Mouse (Mus musculus): ENCODE measurements at regions not wholly inside any gene's neighbourhood (a gene's known extent, or its start where the extent isn't known, plus 50 kb on each side); places are given as distances from the start of the nearest gene placed in this dataset.
A peak's percentile ranks its signal among the peaks of the same experiment; 100 is the strongest.

DNA sequence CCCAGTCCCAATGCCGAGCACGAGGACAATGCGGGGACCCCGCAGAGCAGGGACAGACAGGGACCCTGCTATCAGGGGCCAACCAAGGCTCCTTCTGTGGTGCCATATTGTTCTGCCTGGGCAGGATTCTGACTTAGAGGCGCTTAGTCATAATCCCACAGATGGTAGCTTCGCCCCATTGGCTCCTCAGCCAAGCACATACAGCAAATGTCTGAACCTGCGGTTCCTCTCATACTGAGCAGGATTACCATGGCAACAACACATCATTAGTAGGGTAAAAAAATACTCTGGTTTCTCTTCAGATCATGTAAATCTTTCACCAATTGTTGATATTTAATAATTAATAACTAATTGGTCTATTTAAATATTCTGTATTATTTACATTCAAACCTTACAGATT is 2140.3 kb upstream of the Cdh20 start:
- H3K4me3 ChIP-seq (replicated peaks) = no peak overlapping the region
- no peak overlapping the region for H3K27ac ChIP-seq
- peak; percentile 100 for ATAC-seq (ENCODE audit: insufficient number of reproducible peaks, insufficient read depth, low FRiP score, low TSS enrichment, low read depth)
- no peaks in the 10 kb centered on the region for H3K9me3 ChIP-seq
- WGBS = 80% methylated on average over 7 of the region's 7 CpGs
- H3K27me3 ChIP-seq = no peaks in the 10 kb centered on the region
- no peaks in the 10 kb centered on the region for H3K36me3 ChIP-seq
- no peaks in the 10 kb centered on the region for H3K4me1 ChIP-seq (replicated peaks)
- H3K4me2 ChIP-seq = no peak overlapping the region
- H3K9ac ChIP-seq (replicated peaks) = no peak overlapping the region

DNA sequence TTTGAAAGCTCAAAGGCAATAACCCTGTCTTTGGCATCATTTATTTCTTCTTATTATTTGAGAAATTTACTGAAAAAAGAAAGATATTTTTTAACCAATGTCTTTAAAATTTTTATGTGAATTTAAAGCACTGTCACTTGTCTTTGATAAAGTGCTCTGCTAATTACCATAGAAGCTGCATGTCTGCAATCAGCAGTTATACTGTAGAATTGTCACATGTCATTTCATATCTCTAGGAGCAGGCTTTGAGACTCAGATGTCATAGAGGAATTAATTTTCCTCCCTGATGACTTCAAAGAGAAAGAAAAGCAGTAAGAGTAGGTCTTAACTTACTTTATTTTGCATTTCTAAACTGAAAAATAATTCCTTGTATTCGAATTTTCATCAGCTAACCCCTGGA is 2123.9 kb upstream of the Cdh20 start:
- Histone ChIP-seq H3K9ac (replicated peaks) (no peak overlapping the region), H3K4me2 (no peak overlapping the region), H3K36me3 (no peaks in the 10 kb centered on the region), H3K27ac (no peak overlapping the region), H3K4me3 (replicated peaks) (no peak overlapping the region), H3K27me3 (no peaks in the 10 kb centered on the region), H3K4me1 (replicated peaks) (no peaks in the 10 kb centered on the region), H3K9me3 (no peaks in the 10 kb centered on the region)
- 64% methylated on average over 1 of the region's 1 CpGs for WGBS
- no peak for ATAC-seq (ENCODE audit: insufficient number of reproducible peaks, insufficient read depth, low FRiP score, low TSS enrichment, low read depth)

DNA sequence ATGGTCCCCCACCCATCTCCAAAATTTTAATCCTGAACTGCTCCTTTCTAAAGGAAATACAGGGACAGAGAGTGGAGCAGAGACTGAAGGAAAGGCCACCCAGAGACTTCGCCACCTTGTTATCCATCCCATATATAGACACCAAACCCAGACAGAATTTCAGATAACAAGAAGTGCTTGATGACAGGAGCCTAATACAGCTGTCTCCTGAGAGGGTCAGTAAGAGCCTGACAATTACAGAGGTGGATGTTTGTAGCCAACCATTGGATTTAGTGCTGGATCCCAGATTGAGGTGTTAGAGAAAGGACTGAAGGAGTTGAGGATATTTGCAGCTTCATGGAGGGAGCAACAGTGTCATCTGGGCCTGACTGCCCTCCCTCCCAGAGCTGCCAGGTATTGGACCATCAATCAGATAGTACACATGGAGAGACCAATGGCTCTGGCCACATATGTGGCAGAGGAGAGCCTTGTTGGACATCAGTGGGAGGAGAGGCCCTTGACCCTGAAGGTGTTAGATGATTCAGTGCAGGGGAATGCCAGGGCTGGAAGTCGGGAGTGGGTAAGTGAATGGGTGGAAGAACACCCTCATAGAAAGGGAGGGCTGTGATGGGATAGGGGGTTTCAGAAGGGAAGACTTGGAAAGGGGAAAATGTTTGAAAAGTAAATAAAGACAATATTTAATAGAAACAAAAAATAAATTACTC is 2080.8 kb upstream of the Cdh20 start:
- ATAC-seq (ENCODE audit: insufficient number of reproducible peaks, insufficient read depth, low FRiP score, low TSS enrichment, low read depth) = no peak
- Histone ChIP-seq H3K27me3 (no peaks in the 10 kb centered on the region), H3K4me3 (replicated peaks) (no peak overlapping the region), H3K9me3 (no peaks in the 10 kb centered on the region), H3K36me3 (no peaks in the 10 kb centered on the region), H3K4me1 (replicated peaks) (no peaks in the 10 kb centered on the region), H3K9ac (replicated peaks) (no peak overlapping the region), H3K27ac (no peak overlapping the region), H3K4me2 (no peak overlapping the region)
- WGBS = 70% methylated on average over 2 of the region's 2 CpGs

DNA sequence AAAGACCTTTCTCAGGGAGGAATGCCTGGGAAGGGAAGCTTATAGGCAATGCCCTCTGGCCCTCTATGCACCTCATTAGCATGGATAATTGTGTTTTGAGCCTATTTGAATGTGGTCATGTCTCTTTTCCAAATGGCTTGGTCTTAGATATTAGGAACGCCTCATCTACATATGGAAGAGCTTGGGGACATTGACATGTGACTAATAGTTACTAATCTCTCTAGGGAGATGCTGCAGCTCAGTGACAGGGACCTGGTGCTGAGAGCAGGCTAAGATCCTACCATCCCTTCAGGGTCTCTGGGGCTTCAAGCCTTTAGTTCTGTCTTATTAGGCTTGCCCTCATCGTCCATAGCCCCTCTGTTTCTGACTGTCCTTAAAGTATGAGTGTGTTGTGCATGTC is 2051.9 kb upstream of the Cdh20 start:
- H3K4me1 ChIP-seq (replicated peaks) = no peaks in the 10 kb centered on the region
- H3K4me3 ChIP-seq (replicated peaks) = no peak overlapping the region
- H3K9me3 ChIP-seq = no peaks in the 10 kb centered on the region
- no peaks in the 10 kb centered on the region for H3K36me3 ChIP-seq
- H3K4me2 ChIP-seq = no peak overlapping the region
- no peaks in the 10 kb centered on the region for H3K27me3 ChIP-seq
- H3K27ac ChIP-seq = no peak overlapping the region
- no peak for ATAC-seq (ENCODE audit: insufficient number of reproducible peaks, insufficient read depth, low FRiP score, low TSS enrichment, low read depth)
- H3K9ac ChIP-seq (replicated peaks) = no peak overlapping the region
- WGBS = 77% methylated on average over 2 of the region's 2 CpGs

DNA sequence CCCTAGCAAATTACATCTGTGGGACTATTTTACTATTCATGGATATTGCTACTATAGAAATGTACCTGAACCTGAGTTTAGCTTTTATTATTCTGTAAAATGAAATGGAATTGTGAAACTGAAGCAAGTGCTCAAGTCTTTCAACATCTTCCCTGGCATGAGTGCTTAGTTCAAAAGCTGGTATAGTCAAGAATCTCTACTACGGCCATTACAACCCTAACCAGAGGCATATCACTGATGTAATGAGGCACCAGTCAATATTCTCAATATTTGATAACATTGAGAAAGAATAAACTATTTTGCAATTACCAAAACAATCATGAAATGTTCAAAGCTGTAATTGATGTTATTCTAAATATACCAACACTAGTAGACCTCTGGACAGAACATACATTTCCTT is 2034.3 kb upstream of the Cdh20 start:
- H3K27ac ChIP-seq = no peak overlapping the region
- 96% methylated on average over 1 of the region's 1 CpGs for WGBS
- no peak overlapping the region for H3K4me2 ChIP-seq
- no peak overlapping the region for H3K4me3 ChIP-seq (replicated peaks)
- H3K4me1 ChIP-seq (replicated peaks) = no peaks in the 10 kb centered on the region
- no peaks in the 10 kb centered on the region for H3K9me3 ChIP-seq
- no peak for ATAC-seq (ENCODE audit: insufficient number of reproducible peaks, insufficient read depth, low FRiP score, low TSS enrichment, low read depth)
- H3K27me3 ChIP-seq = no peaks in the 10 kb centered on the region
- H3K36me3 ChIP-seq = no peaks in the 10 kb centered on the region
- H3K9ac ChIP-seq (replicated peaks) = no peak overlapping the region

DNA sequence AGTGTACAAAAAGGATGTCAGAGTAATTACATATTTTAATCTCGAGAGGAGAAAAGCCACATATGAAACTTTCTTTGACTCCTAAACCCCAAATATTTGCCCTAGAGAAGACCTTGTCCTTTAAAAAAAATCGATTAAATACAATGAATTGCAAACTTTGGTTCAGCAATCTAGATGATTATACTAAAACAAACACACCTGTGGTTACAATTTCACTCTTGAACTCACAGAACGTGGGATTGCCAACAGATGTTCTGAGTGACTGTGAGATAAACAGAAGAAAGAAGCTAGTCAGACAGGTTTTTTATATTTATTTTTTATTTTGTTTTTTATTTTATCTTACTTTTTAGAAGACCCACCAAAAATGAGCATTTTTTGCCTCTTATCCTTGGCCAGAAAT is 2032.9 kb upstream of the Cdh20 start:
- Histone ChIP-seq H3K4me3 (replicated peaks) (no peak overlapping the region), H3K9me3 (no peaks in the 10 kb centered on the region), H3K36me3 (no peaks in the 10 kb centered on the region), H3K4me2 (no peak overlapping the region), H3K27ac (no peak overlapping the region), H3K27me3 (no peaks in the 10 kb centered on the region), H3K9ac (replicated peaks) (no peak overlapping the region), H3K4me1 (replicated peaks) (no peaks in the 10 kb centered on the region)
- ATAC-seq (ENCODE audit: insufficient number of reproducible peaks, insufficient read depth, low FRiP score, low TSS enrichment, low read depth) = no peak
- WGBS = 77% methylated on average over 3 of the region's 3 CpGs

DNA sequence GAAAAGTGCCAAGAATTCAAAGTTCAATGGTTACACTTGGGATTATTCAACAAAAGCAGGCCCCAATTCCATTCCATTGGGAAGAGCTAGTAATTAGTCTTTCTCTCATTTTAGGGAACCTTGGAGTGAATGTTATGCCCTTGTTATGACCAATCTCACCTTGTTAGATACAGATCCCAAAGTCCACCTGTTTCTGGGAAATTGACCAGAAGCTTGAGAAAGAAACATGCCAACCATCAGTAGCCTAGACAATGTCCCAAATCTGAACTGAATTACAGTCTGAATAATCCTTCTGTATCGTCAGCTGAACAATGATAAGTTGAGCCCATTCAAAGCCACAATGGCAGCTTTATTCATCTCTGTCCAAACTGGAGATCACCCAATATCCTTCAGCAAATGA is 2010.4 kb upstream of the Cdh20 start:
- ATAC-seq (ENCODE audit: insufficient number of reproducible peaks, insufficient read depth, low FRiP score, low TSS enrichment, low read depth) = no peak
- Histone ChIP-seq H3K36me3 (no peaks in the 10 kb centered on the region), H3K4me1 (replicated peaks) (no peaks in the 10 kb centered on the region), H3K27me3 (no peaks in the 10 kb centered on the region), H3K4me3 (replicated peaks) (no peak overlapping the region), H3K9ac (replicated peaks) (no peak overlapping the region), H3K9me3 (no peaks in the 10 kb centered on the region), H3K4me2 (no peak overlapping the region), H3K27ac (no peak overlapping the region)
- WGBS = 78% methylated on average over 1 of the region's 1 CpGs

All from limb, embryonic 12.5 days (tissue).